Mouse (Mus musculus) kidney, postnatal 14 days (tissue): ENCODE measurements around the gene Vmn1r128.
"Not testable (repeated sequence)": the region's sequence is repeated elsewhere in the genome, so short reads cannot be mapped to it uniquely, and the experiment has no call there.

Experiments
- DNase-seq: peaks from one replicate; pipeline ENCODE4 v3.0.0; 2022; ENCODE audit warnings: mixed read lengths

Vmn1r128 gene

DNA sequence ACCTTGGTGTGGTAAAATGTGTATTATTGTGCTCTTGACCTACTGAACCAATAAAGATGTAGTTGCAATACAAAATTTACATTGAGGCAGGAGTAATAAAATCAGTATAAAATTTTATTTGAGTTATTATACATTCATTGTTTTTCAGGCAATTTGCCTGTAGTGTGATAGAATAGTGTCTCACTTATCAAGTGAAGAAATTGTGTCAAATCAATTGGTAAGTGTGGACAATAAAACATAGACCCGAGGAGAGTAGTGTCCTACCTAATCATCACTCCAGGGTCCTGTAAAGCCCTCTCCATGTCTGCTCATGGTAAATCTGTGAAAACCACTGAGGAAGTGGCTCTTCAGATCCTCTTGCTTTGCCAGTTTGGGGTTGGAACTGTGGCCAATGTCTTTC, at the start of gene Vmn1r128:
Vmn1r128 (plus strand) TSS at position 301 of the 400 bp plus-strand sequence.
- not testable (repeated sequence) for DNase-seq

DNA sequence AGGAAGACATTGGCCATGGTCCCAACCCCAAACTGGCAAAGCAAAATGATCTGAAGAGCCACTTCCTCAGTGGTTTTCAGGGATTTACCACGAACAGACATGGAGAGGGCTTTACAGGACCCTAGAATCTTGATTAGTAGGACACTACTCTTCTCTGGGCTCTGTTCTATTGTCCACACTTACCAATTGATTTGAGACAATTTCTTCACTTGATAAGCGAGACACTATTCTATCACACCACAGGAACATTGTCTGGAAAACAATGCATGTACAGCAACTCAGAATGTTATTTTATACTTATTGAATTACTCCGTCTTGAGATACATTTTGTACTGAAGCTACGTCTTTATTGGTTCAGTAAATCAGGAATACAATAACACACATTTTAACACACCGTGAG, 47.8 kb upstream of the Vmn1r128 start, which contains the start of gene Vmn1r126:
Vmn1r126 (minus strand) TSS at position 101 of the 400 bp plus-strand sequence.
- DNase-seq: not testable (repeated sequence)

DNA sequence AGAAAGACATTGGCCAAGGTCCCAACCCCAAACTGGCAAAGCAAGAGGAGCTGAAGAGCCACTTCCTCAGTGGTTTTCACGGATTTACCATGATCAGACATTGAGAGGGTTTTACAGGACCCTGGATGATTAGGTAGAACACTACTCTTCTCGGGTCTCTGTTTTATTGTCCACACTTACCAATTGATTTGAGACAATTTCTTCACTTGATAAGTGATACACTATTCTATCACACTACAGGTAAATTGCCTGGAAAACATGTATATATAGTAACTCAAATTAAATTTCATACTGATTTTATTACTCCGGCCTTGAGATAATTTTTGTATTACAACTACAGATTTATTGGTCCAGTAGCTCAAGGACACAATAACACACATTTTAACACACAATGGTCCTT, 29.4 kb upstream of the Vmn1r128 start, which contains the start of gene Vmn1r127:
Vmn1r127 (minus strand) TSS at position 101 of the 400 bp plus-strand sequence.
- not testable (repeated sequence) for DNase-seq

DNA sequence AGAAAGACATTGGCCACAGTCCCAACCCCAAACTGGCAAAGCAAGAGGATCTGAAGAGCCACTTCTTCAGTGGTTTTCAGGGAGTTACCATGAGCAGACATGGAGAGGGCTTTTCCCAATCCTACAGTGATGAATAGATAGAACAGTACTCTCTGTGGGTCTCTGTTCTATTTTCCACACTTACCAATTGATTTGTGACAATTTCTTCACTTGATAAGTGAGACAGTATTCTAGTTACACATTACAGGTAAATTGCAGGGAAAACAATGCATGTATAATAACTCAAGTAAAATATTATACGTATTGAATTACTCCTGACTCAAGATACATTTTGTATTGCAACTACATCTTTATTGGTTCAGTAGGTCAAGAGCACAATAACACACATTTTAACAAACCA, 12.0 kb downstream of the Vmn1r128 start, which contains the start of gene Vmn1r129:
Vmn1r129 (minus strand) TSS at position 101 of the 400 bp plus-strand sequence.
- not testable (repeated sequence) for DNase-seq
